Mouse (Mus musculus) neutrophil, adult 65 days (primary cell): ENCODE results near the gene Herc2. TPM values are rescaled to one million over a fixed set of nuclear protein-coding genes. Genes with fewer than 3 reads are reported as not detected.

Source experiments
- total RNA-seq: library from RNA; stranded (reverse); gene quantifications from 2 replicates; pipeline ENCODE4 v1.2.4, GENCODE M21; 2023

Herc2 gene
- total RNA-seq, result 36.0 and 46.7 TPM in 2 replicates

GRCm38 (mm10) chr7:56049831-56050321, at the start of gene Herc2:
TSS of gene Herc2 (plus strand) at chr7:56050196.

DNA sequence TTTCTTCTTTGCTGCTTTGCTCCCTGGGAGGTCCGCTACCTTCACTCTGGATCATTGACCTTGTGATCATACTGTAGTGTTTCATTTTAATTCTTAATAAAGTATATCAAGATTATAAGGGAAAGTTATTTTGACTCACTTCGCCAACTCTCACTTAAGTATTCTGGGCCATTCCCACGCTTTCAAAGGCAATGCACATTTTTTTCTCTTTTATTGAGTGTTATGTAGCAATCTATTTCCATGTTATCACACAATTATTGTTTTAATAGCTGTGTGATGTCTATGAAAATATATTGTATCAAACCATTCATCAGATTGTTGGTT, 30.1 kb upstream of the Herc2 start, which contains the start of gene Nipa1:
TSS of gene Nipa1 (minus strand) at position 25 of the 324 bp plus-strand sequence.

DNA sequence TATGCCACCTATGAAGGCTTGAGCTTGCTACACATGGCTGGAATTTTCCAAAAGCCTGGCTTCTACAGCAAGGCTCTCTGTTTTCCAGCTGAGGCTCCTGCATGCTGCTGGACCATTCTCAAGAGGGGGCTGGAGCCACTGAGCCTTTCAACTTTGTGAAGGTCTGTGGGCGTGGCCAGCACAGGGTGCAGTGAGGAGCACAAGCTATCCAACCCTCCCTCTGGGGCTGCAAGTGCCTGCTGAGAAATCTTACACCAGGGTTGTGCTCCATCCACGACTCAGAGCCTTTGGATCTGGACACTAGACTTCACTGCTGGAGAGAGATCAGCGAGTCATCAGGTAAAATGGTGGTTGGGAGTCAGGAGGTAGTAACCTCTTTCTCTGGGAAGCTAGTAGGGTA, 189.5 kb downstream of the Herc2 start, which contains the start of gene Oca2:
TSS of gene Oca2 (plus strand) at position 218 of the 400 bp plus-strand sequence.

Other genes starting within 250 kb of the Herc2 start
- gene Cyfip1, start 208.5 kb upstream of the Herc2 start, total RNA-seq, result 71.7 and 80.7 TPM in 2 replicates
- 31.0 and 53.1 TPM in 2 replicates for gene Nipa2, start 87.7 kb upstream of the Herc2 start, total RNA-seq
- gene Nipa1, start 30.2 kb upstream of the Herc2 start, total RNA-seq, result 0.43 TPM in 1 of 2 replicates, not detected in the other
- not detected in 2 replicates for gene Oca2, start 189.6 kb downstream of the Herc2 start, total RNA-seq